Mouse (Mus musculus) bone marrow macrophage, adult 2 months (primary cell): Measurements from ENCODE around the gene Exd1.

Source experiments
- CTCF ChIP-seq: IDR thresholded peaks from 2 replicates; pipeline ENCODE4 v1.5.1; 2012; ENCODE audit warnings: low read depth, mild to moderate bottlenecking, low read length, moderate library complexity
- POLR2A ChIP-seq: IDR thresholded peaks from 2 replicates; pipeline ENCODE4 v1.6.1; 2012; ENCODE audit warnings: mild to moderate bottlenecking, low read depth, low read length, borderline replicate concordance

DNA sequence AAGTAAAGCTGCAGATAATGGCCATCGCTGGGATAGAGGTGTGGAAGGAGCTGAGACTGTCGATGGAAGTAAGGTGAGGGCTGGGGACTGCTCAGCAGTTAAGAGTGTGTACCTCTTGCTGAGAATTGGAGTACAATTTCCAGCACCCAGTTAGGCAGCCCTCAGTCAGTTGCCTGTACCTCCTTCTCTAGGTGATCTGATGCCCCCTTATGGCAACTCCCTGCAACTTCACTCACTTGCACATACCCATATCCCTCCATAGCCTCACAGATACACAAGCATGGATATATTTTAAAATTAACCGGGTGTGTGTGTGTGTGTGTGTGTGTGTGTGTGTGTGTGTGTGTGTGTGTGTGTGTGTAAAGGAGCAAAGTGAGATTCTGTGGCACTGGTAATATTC lies 35.1 kb downstream of the Exd1 start:
- TF ChIP-seq CTCF, result no peak
- TF ChIP-seq POLR2A, result no peak
